Mouse (Mus musculus) testis, adult 2 months (tissue): ENCODE results near the gene Hist2h2ab. TPM values are rescaled to one million over a fixed set of nuclear protein-coding genes. Genes with fewer than 3 reads are reported as not detected.
"Not testable (repeated sequence)": the region's sequence is repeated elsewhere in the genome, so short reads cannot be mapped to it uniquely, and the experiment has no call there.

Experiments
- H3K27ac ChIP-seq: fragments of 200-500 bp; 2 replicates; pipeline ENCODE4 v1.5.1; 2012; ENCODE audit warnings: low read depth, low read length; ENCODE audit not compliant: control insufficient read depth, insufficient read depth
- H3K27me3 ChIP-seq: fragments of 200-500 bp; 2 replicates; pipeline ENCODE4 v1.6.1; 2012; ENCODE audit warnings: mild to moderate bottlenecking, low read length, moderate library complexity; ENCODE audit not compliant: control insufficient read depth, insufficient read depth
- H3K36me3 ChIP-seq: fragments of 200-500 bp; 2 replicates; pipeline ENCODE4 v1.6.1; 2012; ENCODE audit warnings: mild to moderate bottlenecking, low read length; ENCODE audit not compliant: control insufficient read depth, insufficient read depth
- H3K4me1 ChIP-seq: fragments of 200-500 bp; 2 replicates; pipeline ENCODE4 v1.6.1; 2012; ENCODE audit warnings: low read length; ENCODE audit not compliant: control insufficient read depth, insufficient read depth
- H3K4me3 ChIP-seq: fragments of 200-500 bp; 2 replicates; pipeline ENCODE4 v1.5.1; 2012; ENCODE audit warnings: low read depth, mild to moderate bottlenecking, low read length, moderate library complexity, mixed read lengths; ENCODE audit not compliant: control insufficient read depth
- CTCF ChIP-seq: fragments of 200-500 bp; IDR thresholded peaks from 2 replicates; pipeline ENCODE4 v1.5.1; 2012; ENCODE audit warnings: low read depth, mild to moderate bottlenecking, inconsistent platforms, low read length, moderate library complexity; ENCODE audit not compliant: control insufficient read depth, insufficient read depth, insufficient replicate concordance
- POLR2A ChIP-seq: fragments of 200-500 bp; IDR thresholded peaks from 2 replicates; pipeline ENCODE4 v1.6.1; 2012; ENCODE audit warnings: low read depth, mild to moderate bottlenecking, inconsistent platforms, low read length, moderate library complexity; ENCODE audit not compliant: control insufficient read depth
- polyA plus RNA-seq: library from polyadenylated mRNA; depleted of rRNA; stranded (reverse); fragments of >200 nt; gene quantifications from 2 replicates; pipeline ENCODE4 v1.2.3, GENCODE M21; 2012

Hist2h2ab gene
- polyA plus RNA-seq, 1 experiment: 3.7 TPM

GRCm38 (mm10) chr3:96234914-96235313 lies 15.2 kb downstream of the Hist2h2ab start:
- Histone ChIP-seq H3K27ac (no peak overlapping the region), H3K36me3 (no peaks in the 10 kb centered on the region), H3K27me3 (no peaks in the 10 kb centered on the region), H3K4me1 (peaks cover 3% of the 10 kb centered on the region; the same call in 1 of the 2 replicates), H3K4me3 (no peak overlapping the region)
- TF ChIP-seq POLR2A: no peak
- no peak for TF ChIP-seq CTCF

GRCm38 (mm10) chr3:96235836-96236235 lies 16.2 kb downstream of the Hist2h2ab start:
- Histone ChIP-seq H3K4me3 (no peak overlapping the region), H3K36me3 (no peaks in the 10 kb centered on the region), H3K27me3 (no peaks in the 10 kb centered on the region), H3K27ac (no peak overlapping the region), H3K4me1 (peaks cover 4% of the 10 kb centered on the region; the same call in 1 of the 2 replicates)
- TF ChIP-seq CTCF: no peak

- Histone ChIP-seq H3K27ac (no peak overlapping the region), H3K36me3 (no peaks in the 10 kb centered on the region), H3K27me3 (no peaks in the 10 kb centered on the region), H3K4me1 (peaks cover 5% of the 10 kb centered on the region; the same call in 1 of the 2 replicates), H3K4me3 (peak overlapping the region; percentile 85)
- no peak for TF ChIP-seq CTCF
- no peak for TF ChIP-seq POLR2A
Measured at GRCm38 (mm10) chr3:96236834-96237334, 17.2 kb downstream of the Hist2h2ab start.

GRCm38 (mm10) chr3:96237335-96237903 lies 17.8 kb downstream of the Hist2h2ab start:
- TF ChIP-seq CTCF: no peak
- TF ChIP-seq POLR2A: no peak
- Histone ChIP-seq H3K36me3 (no peaks in the 10 kb centered on the region), H3K27ac (no peak overlapping the region), H3K4me1 (peaks cover 5% of the 10 kb centered on the region; the same call in 1 of the 2 replicates), H3K27me3 (no peaks in the 10 kb centered on the region), H3K4me3 (peak overlapping the region; percentile 85)

GRCm38 (mm10) chr3:96237904-96238511 lies 18.3 kb downstream of the Hist2h2ab start:
- Histone ChIP-seq H3K27me3 (no peaks in the 10 kb centered on the region), H3K27ac (peak overlapping the region; percentile 71), H3K36me3 (no peaks in the 10 kb centered on the region), H3K4me3 (peak overlapping the region; percentile 85), H3K4me1 (peaks cover 5% of the 10 kb centered on the region; the same call in 1 of the 2 replicates)
- TF ChIP-seq POLR2A (no peak), CTCF (no peak)

- not testable (repeated sequence) for H3K27me3 ChIP-seq, H3K36me3 ChIP-seq, H3K4me1 ChIP-seq
- H3K4me3 ChIP-seq: peak within 1 kb of the TSS; percentile 85
- H3K27ac ChIP-seq: peak within 1 kb of the TSS; percentile 76
Measured at GRCm38 (mm10) chr3:96238954-96239793, 19.5 kb downstream of the Hist2h2ab start, which contains the start of gene Hist2h3c2. Gene Hist2h3c2 (minus strand): TSS chr3:96239127.
